Mouse (Mus musculus) liver (tissue): ENCODE measurements around the gene Eef1b2.

ENCODE experiments used
- DNase-seq: peaks from one replicate; pipeline ENCODE4 v3.0.0-alpha.2; 2020; ENCODE audit warnings: mixed read lengths

Gene Eef1b2

GRCm38 (mm10) chr1:63192306-63193065, 15.9 kb downstream of the Eef1b2 start:
- no peak for DNase-seq

- no peak for DNase-seq
Observed at GRCm38 (mm10) chr1:63195848-63196512, 19.4 kb downstream of the Eef1b2 start.

- DNase-seq = no peak
Observed at GRCm38 (mm10) chr1:63199387-63199786, 22.8 kb downstream of the Eef1b2 start.

- DNase-seq = no peak
Observed at GRCm38 (mm10) chr1:63200322-63200721, 23.7 kb downstream of the Eef1b2 start.

GRCm38 (mm10) chr1:63201672-63202071, 25.0 kb downstream of the Eef1b2 start:
- DNase-seq = no peak

- no peak for DNase-seq
Observed at GRCm38 (mm10) chr1:63203471-63203870, 26.8 kb downstream of the Eef1b2 start.

- peak; percentile 26 for DNase-seq
Observed at GRCm38 (mm10) chr1:63203950-63204659, 27.5 kb downstream of the Eef1b2 start.

- no peak for DNase-seq
Observed at GRCm38 (mm10) chr1:63204660-63205394, 28.2 kb downstream of the Eef1b2 start.

GRCm38 (mm10) chr1:63207607-63208006, 31.0 kb downstream of the Eef1b2 start:
- no peak for DNase-seq

GRCm38 (mm10) chr1:63209861-63210529, 33.4 kb downstream of the Eef1b2 start:
- no peak for DNase-seq

GRCm38 (mm10) chr1:63213478-63214270, 37.0 kb downstream of the Eef1b2 start:
- DNase-seq = no peak

- no peak for DNase-seq
Observed at GRCm38 (mm10) chr1:63214271-63214558, 37.6 kb downstream of the Eef1b2 start, which contains the start of gene Gpr1. Gene Gpr1, minus strand, starts transcription at chr1:63214543.

- DNase-seq = no peak
Observed at GRCm38 (mm10) chr1:63214631-63215030, 38.0 kb downstream of the Eef1b2 start.

- no peak for DNase-seq
Observed at GRCm38 (mm10) chr1:63219277-63219676, 42.7 kb downstream of the Eef1b2 start.

GRCm38 (mm10) chr1:63225009-63225408, 48.4 kb downstream of the Eef1b2 start:
- no peak for DNase-seq

- peak; percentile 9 for DNase-seq
Observed at GRCm38 (mm10) chr1:63225890-63226289, 49.3 kb downstream of the Eef1b2 start.

GRCm38 (mm10) chr1:63227241-63227640, 50.6 kb downstream of the Eef1b2 start:
- DNase-seq = no peak
